In the genomic region with DNA sequence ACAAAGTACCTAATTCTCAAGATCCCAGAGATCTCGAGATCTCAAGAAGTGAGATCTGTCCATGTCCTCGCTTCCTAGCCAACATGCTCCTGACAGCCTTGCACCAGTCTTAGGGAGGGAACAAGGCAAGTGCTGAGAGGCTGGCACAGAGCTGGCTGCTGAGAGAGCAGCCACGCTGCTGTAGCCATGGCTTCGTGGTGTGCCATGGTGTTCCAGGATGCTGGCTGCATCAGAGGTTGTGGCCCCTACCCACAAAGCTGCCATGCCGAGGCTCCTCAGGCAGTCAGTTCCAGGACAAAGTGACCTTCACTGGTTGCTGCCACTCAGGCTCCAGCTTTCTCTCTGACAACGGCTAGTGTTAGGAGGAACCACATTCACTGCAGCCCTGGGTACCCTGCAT, we compare ENCODE assay signal across 11 mouse cellular contexts.
DNase-seq lines count a peak whose midpoint lies in the region; ATAC-seq and TF ChIP-seq lines count a peak whose summit lies in the region.
"Had no signal": no experiment of that assay in that cellular context is flagged by ENCODE, and none has a peak within 500 bp of the region (broad histone marks: within the 10 kb centered on the region; RNA-seq: fewer than 3 reads in every experiment).

No protein-coding gene starts in this region.

- peak overlapping the region; percentile 69 for H3K27ac ChIP-seq in forebrain, embryonic 10.5 days
- no peak overlapping the region for H3K27ac ChIP-seq in forebrain, embryonic 14.5 days (ENCODE audit: low read depth, low read length)
- H3K27ac ChIP-seq in kidney, adult 2 months (ENCODE audit: insufficient read depth, low read depth, low read length) = 0 out of 2 replicates have a peak overlapping the region, but pooled peaks have one; percentile 31
- H3K27ac ChIP-seq: macrophage had no signal

- no peak overlapping the region for H3K9ac ChIP-seq in forebrain, embryonic 14.5 days (ENCODE audit: low read length)

- H3K36me3 ChIP-seq in forebrain, embryonic 10.5 days (replicated peaks) = peaks cover 16% of the 10 kb centered on the region; the same call in 1 of the 2 replicates
- H3K36me3 ChIP-seq in forebrain, embryonic 14.5 days (ENCODE audit: control insufficient read depth, insufficient read depth, low read length) = no peaks in the 10 kb centered on the region
- no peaks in the 10 kb centered on the region for H3K36me3 ChIP-seq in kidney, adult 2 months (ENCODE audit: control insufficient read depth, insufficient read depth, low read length)

- H3K9me3 ChIP-seq in forebrain, embryonic 10.5 days = no peaks in the 10 kb centered on the region; the same call in 1 of the 2 replicates
- no peaks in the 10 kb centered on the region for H3K9me3 ChIP-seq in forebrain, embryonic 14.5 days (replicated peaks; ENCODE audit: control insufficient read depth, low read length)

- DNase-seq in forebrain, embryonic 10.5 days (ENCODE audit: extremely low spot score, low spot score) = no peak
- no peak for DNase-seq in forebrain, embryonic 14.5 days (ENCODE audit: low spot score)
- DNase-seq in kidney, adult 2 months = no peak
- no peak for DNase-seq in kidney, postnatal 14 days
- DNase-seq in right cerebral cortex, postnatal 10 days (ENCODE audit: low spot score in 2 of 2) = peak; percentile 44 to 56
- DNase-seq in right cerebral cortex, adult 2 months (ENCODE audit: low spot score in 2 of 2) = no peak
- DNase-seq in thymus, postnatal 25 days = no peak
- no peak for DNase-seq in MN1 (ENCODE audit: low spot score)
- DNase-seq: cerebellum, adult 9-11 months had no signal

- peaks cover 32% of the 10 kb centered on the region for H3K4me1 ChIP-seq in forebrain, embryonic 10.5 days
- H3K4me1 ChIP-seq in forebrain, embryonic 14.5 days (ENCODE audit: control insufficient read depth, insufficient read depth, low read length) = peaks cover 13% of the 10 kb centered on the region
- H3K4me1 ChIP-seq in kidney, adult 2 months (ENCODE audit: control insufficient read depth, insufficient read depth, low read length) = peaks cover 18% of the 10 kb centered on the region

- no peak for ATAC-seq in forebrain, embryonic 14.5 days

- H3K4me2 ChIP-seq in forebrain, embryonic 14.5 days (ENCODE audit: low read length) = no peak overlapping the region

- no peak for TF ChIP-seq POLR2A in kidney, adult 2 months (IDR thresholded peaks at IDR 0.05; ENCODE audit: low read depth, low read length)

- no peak overlapping the region for H3K4me3 ChIP-seq in forebrain, embryonic 10.5 days
- no peak overlapping the region for H3K4me3 ChIP-seq in forebrain, embryonic 14.5 days (ENCODE audit: low read depth, low read length)
- H3K4me3 ChIP-seq in kidney, adult 2 months (ENCODE audit: insufficient read depth, low read depth, low read length) = no peak overlapping the region
- H3K4me3 ChIP-seq: erythroblast, embryonic 14.5 days had no signal

- no peak for TF ChIP-seq CTCF in kidney, adult 2 months (conservative IDR thresholded peaks at IDR 0.05; ENCODE audit: insufficient read depth, insufficient read length, low read depth, low read length)

- no peaks in the 10 kb centered on the region for H3K27me3 ChIP-seq in forebrain, embryonic 10.5 days (ENCODE audit: poor library complexity, severe bottlenecking)
- no peaks in the 10 kb centered on the region for H3K27me3 ChIP-seq in forebrain, embryonic 14.5 days (replicated peaks; ENCODE audit: control insufficient read depth, insufficient read depth, low read length)
- H3K27me3 ChIP-seq in kidney, adult 2 months (replicated peaks; ENCODE audit: control insufficient read depth, insufficient read depth, low read length) = no peaks in the 10 kb centered on the region

- whole genome bisulfite sequencing in forebrain, embryonic 10.5 days = 69% methylated on average over 6 of the region's 6 CpGs
- WGBS in forebrain, embryonic 14.5 days = 55% methylated on average over 6 of the region's 6 CpGs
- WGBS in kidney, adult 2 months = 47% methylated on average over 6 of the region's 6 CpGs

Comparison
In these comparisons a context has a peak if more than half of its experiments do, and no peak if none do; other contexts are left out.
1. DNase-seq: peak in right cerebral cortex, postnatal 10 days (2 of 2); none in forebrain, embryonic 10.5 days (single experiment), forebrain, embryonic 14.5 days (single experiment), kidney, adult 2 months (single experiment), kidney, postnatal 14 days (single experiment), right cerebral cortex, adult 2 months (0 of 2), thymus, postnatal 25 days (single experiment) and MN1 (single experiment).